Mouse (Mus musculus) kidney, postnatal 0 days (tissue): ENCODE measurements at regions not wholly inside any gene's neighbourhood (a gene's known extent, or its start where the extent isn't known, plus 50 kb on each side); places are given as distances from the start of the nearest gene placed in this dataset.

Experiments
- ATAC-seq: fragments of 200-750 bp; cut with Nextera tagmentation; replicated peaks from 2 replicates; pipeline ENCODE4 v1.8.0; 2017; ENCODE audit warnings: low read depth, moderate number of reproducible peaks, moderate TSS enrichment, moderate library complexity; ENCODE audit not compliant: low FRiP score
- DNase-seq: peaks from one replicate; pipeline ENCODE4 v3.0.0-alpha.2; 2016; ENCODE audit warnings: low spot score
- H3K27ac ChIP-seq: fragments of 300-500 bp; sonication (generic); 2 replicates; pipeline ENCODE4 v1.5.1; 2014; ENCODE audit warnings: mild to moderate bottlenecking
- H3K27me3 ChIP-seq: fragments of 300-500 bp; sonication (generic); 2 replicates; pipeline ENCODE4 v1.6.1; 2014; ENCODE audit warnings: low read length, mixed read lengths; ENCODE audit not compliant: insufficient read depth
- H3K36me3 ChIP-seq: fragments of 300-500 bp; sonication (generic); 2 replicates; pipeline ENCODE4 v1.6.1; 2014; ENCODE audit warnings: low read length, mixed read lengths; ENCODE audit not compliant: insufficient read depth
- H3K4me1 ChIP-seq: fragments of 300-500 bp; sonication (generic); replicated peaks from 2 replicates; pipeline ENCODE4 v1.6.1; 2014; ENCODE audit warnings: antibody characterized with exemption, low read length, mixed read lengths; ENCODE audit not compliant: insufficient read depth
- H3K4me2 ChIP-seq: fragments of 300-500 bp; sonication (generic); 2 replicates; pipeline ENCODE4 v1.6.1; 2014; ENCODE audit warnings: mild to moderate bottlenecking, low read length, moderate library complexity, mixed read lengths
- H3K4me3 ChIP-seq: fragments of 300-500 bp; sonication (generic); replicated peaks from 2 replicates; pipeline ENCODE4 v1.5.1; 2014; ENCODE audit warnings: low read depth, low read length
- H3K9ac ChIP-seq: fragments of 300-500 bp; sonication (generic); 2 replicates; pipeline ENCODE4 v1.6.1; 2014; ENCODE audit warnings: low read depth, low read length
- H3K9me3 ChIP-seq: fragments of 300-500 bp; sonication (generic); replicated peaks from 2 replicates; pipeline ENCODE4 v1.6.1; 2016; ENCODE audit warnings: low read length, inconsistent platforms, mixed read lengths
- CTCF ChIP-seq: IDR thresholded peaks from 2 replicates; pipeline ENCODE4 v1.5.1; 2016; ENCODE audit warnings: antibody characterized with exemption, low read depth, mild to moderate bottlenecking, moderate library complexity
- WGBS: fragments of 180-500 bp; shearing (Covaris S2); extraction: QIAGEN DNeasy Blood & Tissue Kit; methylation state at CpG from one replicate; pipeline ENCODE4 v1.1.7; 2014; 5-methylcytosine and 5-hydroxymethylcytosine counted together

GRCm38 (mm10) chr9:59134171-59135041 lies 98.2 kb upstream of the Neo1 start:
- no peaks in the 10 kb centered on the region for H3K9me3 ChIP-seq
- peak; percentile 91 for DNase-seq
- no peak overlapping the region for H3K9ac ChIP-seq
- peak overlapping the region; percentile 42 for H3K4me2 ChIP-seq
- peak overlapping the region; percentile 74 for H3K27ac ChIP-seq
- H3K4me1 ChIP-seq, result peaks cover 11% of the 10 kb centered on the region; the same call in 1 of the 2 replicates
- ATAC-seq, result peak; percentile 73
- TF ChIP-seq CTCF, result no peak
- H3K4me3 ChIP-seq, result no peak overlapping the region; the same call in 1 of the 2 replicates
- 6% methylated on average over 15 of the region's 15 CpGs for WGBS
- H3K27me3 ChIP-seq, result no peaks in the 10 kb centered on the region
- H3K36me3 ChIP-seq, result no peaks in the 10 kb centered on the region

GRCm38 (mm10) chr9:59129699-59130340 lies 93.6 kb upstream of the Neo1 start:
- no peaks in the 10 kb centered on the region for H3K27me3 ChIP-seq
- H3K9ac ChIP-seq, result no peak overlapping the region
- ATAC-seq (no peak), DNase-seq (no peak)
- H3K36me3 ChIP-seq, result no peaks in the 10 kb centered on the region
- no peak for TF ChIP-seq CTCF
- no peak overlapping the region for H3K27ac ChIP-seq
- H3K4me2 ChIP-seq, result no peak overlapping the region
- peaks cover 11% of the 10 kb centered on the region; the same call in 1 of the 2 replicates for H3K4me1 ChIP-seq
- no peak overlapping the region for H3K4me3 ChIP-seq
- H3K9me3 ChIP-seq, result no peaks in the 10 kb centered on the region
- 86% methylated on average over 9 of the region's 9 CpGs for WGBS

DNA sequence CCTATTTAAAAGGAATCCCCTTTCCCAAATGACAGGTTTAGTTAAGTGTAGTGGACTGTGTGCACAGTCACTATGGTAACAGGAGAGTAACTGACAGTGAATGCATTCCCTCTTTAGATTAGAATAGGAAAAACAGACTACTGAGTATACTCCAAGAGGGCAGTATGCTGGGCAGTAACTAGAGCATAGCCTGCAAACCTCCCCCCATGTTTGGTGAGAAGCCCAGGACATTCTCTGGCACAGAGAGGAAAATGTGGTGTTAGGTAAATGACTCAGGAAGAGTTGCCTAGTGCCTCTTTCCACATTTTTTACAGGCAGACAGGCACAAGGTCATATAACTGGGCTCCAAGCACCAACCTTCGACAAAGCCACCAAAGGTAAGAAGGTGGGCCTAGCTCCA lies 93.0 kb upstream of the Neo1 start:
- no peak overlapping the region for H3K4me3 ChIP-seq
- no peaks in the 10 kb centered on the region for H3K27me3 ChIP-seq
- H3K9ac ChIP-seq, result no peak overlapping the region
- ATAC-seq, result no peak
- peaks cover 9% of the 10 kb centered on the region; the same call in 1 of the 2 replicates for H3K4me1 ChIP-seq
- no peak for TF ChIP-seq CTCF
- H3K27ac ChIP-seq, result no peak overlapping the region
- DNase-seq, result no peak
- H3K9me3 ChIP-seq, result no peaks in the 10 kb centered on the region
- WGBS, result 53% methylated on average over 1 of the region's 1 CpGs
- H3K36me3 ChIP-seq, result no peaks in the 10 kb centered on the region
- H3K4me2 ChIP-seq, result no peak overlapping the region

GRCm38 (mm10) chr9:59128023-59128422 lies 91.8 kb upstream of the Neo1 start:
- no peak for DNase-seq
- no peak for ATAC-seq
- Histone ChIP-seq H3K9me3 (no peaks in the 10 kb centered on the region), H3K9ac (no peak overlapping the region), H3K27me3 (no peaks in the 10 kb centered on the region), H3K4me3 (no peak overlapping the region), H3K36me3 (no peaks in the 10 kb centered on the region), H3K27ac (no peak overlapping the region), H3K4me2 (no peak overlapping the region), H3K4me1 (no peaks in the 10 kb centered on the region)
- WGBS, result 69% methylated on average over 2 of the region's 2 CpGs
- TF ChIP-seq CTCF, result no peak

DNA sequence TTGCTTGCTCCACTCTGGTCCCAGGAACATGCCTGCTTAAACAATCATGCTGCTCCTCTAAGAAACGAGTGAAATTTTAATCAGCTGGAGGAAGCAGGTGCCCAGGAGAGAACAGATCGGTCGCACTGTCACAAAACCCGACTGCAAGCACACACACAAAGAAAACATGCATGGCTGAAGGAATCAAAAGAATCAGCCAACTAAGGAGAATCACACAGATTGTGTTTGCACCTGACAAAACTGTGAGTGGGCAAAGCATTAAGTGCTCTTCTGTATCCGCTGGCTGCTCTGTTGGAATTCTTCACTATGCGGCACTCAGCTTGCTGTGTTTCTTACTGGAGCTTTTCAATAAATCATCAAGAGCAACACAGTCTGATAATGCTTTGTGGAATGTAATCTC lies 89.6 kb upstream of the Neo1 start:
- Histone ChIP-seq H3K4me3 (no peak overlapping the region), H3K4me1 (no peaks in the 10 kb centered on the region), H3K9me3 (no peaks in the 10 kb centered on the region), H3K27me3 (no peaks in the 10 kb centered on the region), H3K27ac (no peak overlapping the region), H3K4me2 (no peak overlapping the region), H3K36me3 (no peaks in the 10 kb centered on the region), H3K9ac (no peak overlapping the region)
- ATAC-seq (no peak), DNase-seq (no peak)
- WGBS, result 57% methylated on average over 6 of the region's 6 CpGs
- TF ChIP-seq CTCF, result no peak

- no peak overlapping the region for H3K4me3 ChIP-seq
- no peak for TF ChIP-seq CTCF
- peak; percentile 43 for DNase-seq
- no peak for ATAC-seq
- no peaks in the 10 kb centered on the region for H3K27me3 ChIP-seq
- H3K9ac ChIP-seq, result no peak overlapping the region
- 50% methylated on average over 2 of the region's 2 CpGs for WGBS
- H3K9me3 ChIP-seq, result no peaks in the 10 kb centered on the region
- no peak overlapping the region for H3K4me2 ChIP-seq
- no peaks in the 10 kb centered on the region for H3K4me1 ChIP-seq
- H3K36me3 ChIP-seq, result no peaks in the 10 kb centered on the region
- H3K27ac ChIP-seq, result no peak overlapping the region
Observed at GRCm38 (mm10) chr9:59116561-59116960, 80.3 kb upstream of the Neo1 start.
